Mouse (Mus musculus): ENCODE results near the gene Cers2.
"Not testable (repeated sequence)": the region's sequence is repeated elsewhere in the genome, so short reads cannot be mapped to it uniquely, and the experiment has no call there.

The Cers2 gene

DNA sequence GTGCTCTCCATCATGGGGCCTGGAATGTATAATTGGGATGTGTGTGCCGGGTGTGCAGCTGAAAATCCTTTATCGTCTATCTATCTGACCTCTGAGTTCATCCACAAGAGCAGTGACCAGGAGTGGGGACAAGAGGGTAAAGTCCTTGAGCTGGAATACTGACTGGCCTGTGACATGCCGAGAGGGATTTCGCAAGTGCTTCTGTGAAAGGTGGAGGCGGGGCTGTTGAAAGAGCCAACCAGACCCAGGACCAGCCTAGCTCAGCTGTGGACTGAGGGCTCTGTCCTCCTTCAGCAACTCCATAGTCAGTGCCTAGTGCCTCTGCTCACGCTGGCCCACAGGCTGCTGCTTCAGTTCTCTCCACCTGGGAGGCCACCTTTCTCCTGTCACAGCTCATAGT lies 4.0 kb downstream of the Cers2 start:
- peak; percentile 46 for DNase-seq (ENCODE audit: low spot score)

DNA sequence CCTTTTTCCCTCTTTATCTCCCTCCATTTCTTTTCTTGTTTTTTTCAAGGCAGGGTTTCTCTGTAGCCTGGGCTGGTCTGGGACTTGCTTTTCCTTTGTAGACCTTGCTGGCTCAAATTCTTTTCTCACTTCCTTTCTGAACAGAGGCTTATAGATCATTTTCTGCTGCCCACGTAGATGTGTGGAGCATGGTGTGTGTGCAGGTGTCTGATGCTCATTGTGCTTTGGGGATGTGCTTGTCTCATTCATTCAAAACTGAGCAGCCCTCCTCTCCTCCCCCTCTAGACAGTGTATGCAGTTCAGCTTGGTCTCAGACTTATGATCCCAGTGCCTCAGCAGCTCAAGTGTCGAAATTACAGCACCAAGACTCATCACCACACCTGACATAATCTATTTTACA lies 4.5 kb downstream of the Cers2 start:
- DNase-seq (ENCODE audit: low spot score): no peak

DNA sequence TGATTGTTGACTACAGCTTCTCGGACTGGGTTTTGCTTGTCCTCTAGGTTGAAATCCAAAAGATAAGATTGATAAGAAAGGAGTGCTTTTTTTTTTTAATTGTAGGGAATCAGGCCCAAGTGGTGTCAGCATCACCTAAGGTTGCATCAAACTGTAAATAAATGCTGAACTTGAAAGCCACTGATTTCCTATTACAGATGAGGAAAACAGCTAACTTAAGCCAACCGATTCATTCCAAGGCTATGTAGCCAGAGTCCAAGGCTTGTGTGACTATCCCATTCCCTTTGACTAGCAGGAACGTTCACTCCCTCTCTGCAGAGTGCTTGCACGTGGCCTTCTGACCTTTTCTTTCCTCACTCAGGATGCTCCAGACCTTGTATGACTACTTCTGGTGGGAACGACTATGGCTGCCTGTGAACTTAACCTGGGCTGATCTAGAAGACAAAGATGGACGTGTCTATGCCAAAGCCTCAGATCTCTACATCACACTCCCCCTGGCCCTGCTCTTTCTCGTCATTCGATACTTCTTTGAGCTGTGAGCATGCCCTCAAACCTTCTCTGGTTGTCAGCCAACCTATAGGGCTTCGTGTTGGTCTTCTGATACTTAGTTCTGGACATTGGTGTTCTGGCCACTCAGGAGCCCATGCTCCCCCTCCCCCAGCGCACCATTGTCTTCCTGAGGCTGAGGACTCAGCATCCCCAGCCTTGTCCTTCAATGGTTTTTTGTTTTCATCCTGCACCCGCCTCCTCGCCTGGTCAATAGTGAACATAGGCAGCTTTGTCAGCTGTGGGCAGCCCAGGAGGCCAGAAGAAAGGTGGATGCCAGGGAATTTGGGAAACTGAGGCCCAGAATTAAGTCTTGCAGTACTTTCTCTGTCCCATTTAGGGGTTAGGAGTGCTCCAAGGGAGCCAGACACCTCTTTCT lies 5.4 kb downstream of the Cers2 start:
- DNase-seq (ENCODE audit: low spot score): no peak

DNA sequence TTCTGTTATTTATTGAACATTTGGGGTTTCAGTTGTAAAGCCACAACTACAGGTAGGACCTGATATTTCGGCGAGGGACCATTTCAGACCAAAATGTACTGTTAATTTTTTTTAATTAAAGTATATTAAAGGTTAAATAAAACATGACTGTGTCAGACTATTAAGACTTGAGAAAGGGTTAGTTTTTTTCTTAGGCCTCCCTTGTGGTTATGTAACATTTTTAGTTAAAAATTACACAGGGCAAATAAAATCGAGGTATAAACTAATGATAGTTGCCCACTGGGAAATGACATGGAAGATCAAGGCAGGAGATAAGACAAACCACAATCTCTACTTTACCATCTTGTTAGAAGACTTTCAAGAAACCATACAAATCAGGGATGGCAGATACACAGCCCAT lies 8.8 kb downstream of the Cers2 start:
- DNase-seq (ENCODE audit: low spot score): no peak

DNA sequence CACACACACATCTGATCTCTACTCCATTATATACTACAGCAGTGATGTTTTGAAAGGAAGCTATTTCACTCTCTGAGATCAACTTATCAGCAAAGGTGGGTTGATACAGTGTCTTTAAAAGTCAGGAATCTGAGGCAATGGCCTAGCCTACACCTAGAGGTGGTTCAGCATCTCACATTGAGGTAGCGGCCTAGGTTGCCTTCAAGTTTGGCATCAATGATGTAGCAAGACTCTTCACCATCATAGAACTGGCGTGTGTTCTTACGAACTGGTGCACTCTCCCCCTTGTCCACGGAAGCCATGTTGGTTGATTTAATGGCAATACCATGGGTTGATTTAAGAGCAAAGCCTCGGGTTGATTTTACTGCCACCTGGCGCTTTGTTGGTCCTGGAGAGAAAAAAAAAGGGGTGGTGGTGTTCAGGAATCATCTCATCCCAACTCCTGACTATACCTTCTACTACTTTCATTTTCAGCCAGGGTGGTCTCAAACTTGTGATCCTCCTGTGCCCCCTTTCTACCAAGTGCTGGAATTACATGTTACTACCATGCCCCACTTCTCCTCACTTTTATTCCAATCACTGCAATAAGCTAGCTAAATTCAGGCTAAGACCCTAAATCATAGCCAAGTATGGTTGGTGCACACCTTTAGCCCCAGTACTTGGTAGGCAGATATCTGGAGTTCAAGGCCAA lies 10.0 kb downstream of the Cers2 start:
- no peak for DNase-seq (ENCODE audit: low spot score)

DNA sequence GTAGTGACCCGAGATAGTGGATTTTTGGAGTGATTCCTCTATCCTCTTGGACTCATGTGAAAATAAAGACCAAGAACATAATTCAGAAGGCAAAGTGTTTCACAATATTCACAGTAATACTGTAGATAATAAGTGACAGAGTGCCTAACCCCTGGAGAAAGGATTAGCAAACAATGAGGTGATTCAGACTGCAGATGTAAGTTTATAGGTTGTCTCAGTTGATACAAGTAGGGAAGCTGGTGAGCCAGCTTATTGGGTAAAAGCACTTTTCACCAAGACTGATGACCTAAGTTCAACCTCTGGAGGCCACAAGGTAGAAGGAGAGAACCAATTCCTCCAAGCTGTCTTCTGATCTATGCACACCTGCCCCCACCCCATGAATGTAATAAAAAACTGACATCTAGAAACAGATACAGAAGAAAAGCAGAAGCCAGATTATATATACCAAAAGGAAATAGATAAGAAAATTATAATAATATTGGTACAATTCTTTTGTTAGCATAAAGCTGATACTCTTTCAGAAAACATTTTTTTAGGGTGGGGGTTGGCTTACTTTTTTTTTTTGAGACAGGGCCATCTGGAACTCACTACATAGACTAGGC lies 14.3 kb downstream of the Cers2 start:
- no peak for DNase-seq (ENCODE audit: low spot score)

DNA sequence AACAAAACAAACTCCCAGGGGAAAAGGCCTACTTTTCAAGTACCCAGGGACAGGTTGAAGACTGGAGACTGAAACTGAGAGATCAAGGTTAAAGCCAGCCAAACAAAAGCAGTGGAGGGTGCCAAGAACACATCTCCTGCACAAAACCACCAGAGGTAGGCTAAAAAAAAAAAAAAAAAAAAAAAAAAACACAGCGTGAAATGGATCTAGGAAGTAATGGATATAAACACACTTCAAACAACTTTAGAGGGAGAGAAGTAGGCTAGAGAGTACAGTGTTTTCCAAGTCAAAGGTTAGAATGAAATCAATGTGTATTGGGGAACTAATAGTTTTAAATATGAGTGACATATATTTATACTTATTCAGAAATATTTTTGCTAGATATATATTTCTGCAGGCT lies 16.9 kb downstream of the Cers2 start:
- no peak for DNase-seq (ENCODE audit: low spot score)

DNA sequence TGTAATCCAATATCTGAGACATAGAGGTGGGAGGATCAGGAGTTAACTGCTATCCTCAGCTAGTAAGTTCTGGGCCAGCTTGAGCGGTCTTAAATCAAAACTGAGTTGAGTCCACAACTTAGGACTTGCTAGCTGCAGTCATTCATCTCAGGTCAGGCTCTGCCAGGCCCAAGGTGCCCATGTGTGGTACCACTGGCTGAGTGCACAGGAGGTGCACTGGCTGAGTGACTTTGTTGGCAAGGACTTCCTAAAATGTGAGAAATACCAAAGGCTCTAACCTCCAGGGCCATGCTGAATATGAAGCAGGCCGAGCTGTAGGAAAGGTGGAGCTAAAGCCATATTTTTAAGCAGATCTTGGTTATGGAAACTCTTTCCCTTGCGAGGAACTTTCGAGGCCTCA lies 22.8 kb downstream of the Cers2 start:
- DNase-seq (ENCODE audit: low spot score): no peak

DNA sequence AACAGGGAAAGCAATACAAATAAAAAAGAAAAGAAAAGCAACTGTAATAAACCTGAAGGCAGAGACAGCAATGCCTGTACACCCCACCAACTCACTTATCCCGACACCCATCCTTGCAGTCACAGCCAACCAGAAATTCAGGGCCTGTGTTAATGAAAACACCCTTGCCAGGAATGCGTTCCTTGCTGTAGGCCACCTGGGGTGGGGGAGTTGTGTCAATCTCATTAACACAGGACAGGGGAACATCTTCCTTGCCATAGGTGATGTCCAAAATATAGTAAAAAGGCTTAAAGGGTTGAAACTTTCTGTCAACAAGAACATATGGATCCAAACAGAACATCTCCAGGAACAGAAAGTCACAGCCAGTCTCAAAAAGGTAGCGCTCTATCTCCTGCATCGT lies 23.7 kb downstream of the Cers2 start:
- no peak for DNase-seq (ENCODE audit: low spot score)

DNA sequence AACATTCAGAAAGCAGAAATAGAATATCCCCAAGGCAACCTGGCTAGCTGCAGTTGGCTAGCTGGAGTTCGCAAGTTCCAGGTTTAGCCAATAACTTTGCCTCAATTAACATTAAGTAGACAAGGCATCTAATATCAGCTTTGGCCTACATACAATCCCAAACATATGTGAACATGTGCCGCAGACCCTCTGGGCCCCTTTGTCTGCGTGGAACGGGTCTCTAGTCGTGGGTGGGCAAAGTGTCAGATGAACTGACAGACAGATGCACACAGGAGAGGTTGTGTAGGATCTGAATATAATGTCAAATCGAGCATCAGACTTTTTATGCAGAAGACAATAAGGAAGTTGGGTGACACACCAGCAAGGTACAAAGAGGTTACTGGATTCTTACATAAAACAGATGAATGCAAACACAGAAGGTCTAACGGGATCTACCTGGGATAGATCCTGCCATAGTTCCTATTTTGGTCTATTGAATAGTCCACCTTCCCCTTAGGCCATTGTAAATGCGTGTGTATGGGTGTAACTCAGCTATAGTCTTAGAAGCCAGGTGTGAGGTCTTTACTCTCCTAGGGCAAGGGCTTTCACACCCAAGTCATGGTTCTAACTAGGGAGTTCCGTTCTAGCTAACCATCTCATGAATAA lies 28.9 kb downstream of the Cers2 start:
- DNase-seq (ENCODE audit: low spot score): not testable (repeated sequence)

DNA sequence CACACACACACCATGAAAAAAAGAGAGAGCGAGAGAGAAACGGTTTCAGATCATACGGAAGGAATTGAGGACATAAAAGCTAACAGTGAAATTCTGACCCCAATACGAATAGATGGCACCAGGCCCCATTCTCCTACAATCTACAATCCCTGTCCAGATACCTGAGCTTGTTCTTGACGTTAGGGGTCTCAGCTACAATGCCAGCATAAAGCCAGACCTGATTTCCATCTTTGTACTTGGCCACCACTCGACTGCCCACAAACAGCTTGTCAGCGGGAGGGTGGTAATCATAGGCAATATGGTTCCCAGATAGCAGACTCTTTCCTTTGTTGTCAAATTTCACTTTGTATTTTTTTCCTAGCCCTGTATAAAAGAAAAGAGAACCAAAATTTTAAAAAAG lies 31.9 kb downstream of the Cers2 start:
- no peak for DNase-seq (ENCODE audit: low spot score)

DNA sequence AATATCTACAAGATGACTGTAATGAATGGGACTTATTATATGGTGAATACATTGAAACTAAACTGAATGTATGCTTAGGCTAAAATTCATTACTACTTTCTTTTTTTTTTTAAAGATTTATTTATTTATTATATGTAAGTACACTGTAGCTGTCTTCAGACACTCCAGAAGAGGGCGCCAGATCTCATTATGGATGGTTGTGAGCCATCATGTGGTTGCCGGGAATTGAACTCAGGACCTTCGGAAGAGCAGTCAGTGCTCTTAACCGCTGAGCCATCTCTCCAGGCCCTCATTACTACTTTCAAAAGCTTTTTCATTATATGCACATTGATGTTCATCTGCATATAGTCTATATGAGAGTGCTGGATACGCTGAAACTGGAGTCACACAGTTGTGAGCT lies 33.8 kb downstream of the Cers2 start:
- DNase-seq (ENCODE audit: low spot score): not testable (repeated sequence)

DNA sequence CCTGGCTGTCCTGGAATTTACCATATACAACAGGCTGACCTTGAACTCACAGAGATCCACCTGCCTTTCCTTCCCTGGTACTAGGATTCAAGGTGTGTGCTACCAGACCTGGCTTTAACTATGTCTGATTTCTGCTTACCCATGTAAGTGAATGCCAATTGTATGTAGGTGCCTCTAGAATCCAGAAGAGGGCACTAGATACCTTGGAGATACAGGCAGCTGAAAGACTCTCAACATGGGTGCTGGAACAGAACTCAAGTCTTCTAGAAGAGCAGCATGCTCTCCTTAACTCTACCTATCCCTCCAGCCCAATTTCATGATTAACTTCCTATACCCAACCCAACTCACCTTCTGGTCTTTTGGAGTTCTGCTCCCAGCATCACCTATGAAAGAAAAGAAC lies 34.9 kb downstream of the Cers2 start:
- DNase-seq (ENCODE audit: low spot score): peak; percentile 44

DNA sequence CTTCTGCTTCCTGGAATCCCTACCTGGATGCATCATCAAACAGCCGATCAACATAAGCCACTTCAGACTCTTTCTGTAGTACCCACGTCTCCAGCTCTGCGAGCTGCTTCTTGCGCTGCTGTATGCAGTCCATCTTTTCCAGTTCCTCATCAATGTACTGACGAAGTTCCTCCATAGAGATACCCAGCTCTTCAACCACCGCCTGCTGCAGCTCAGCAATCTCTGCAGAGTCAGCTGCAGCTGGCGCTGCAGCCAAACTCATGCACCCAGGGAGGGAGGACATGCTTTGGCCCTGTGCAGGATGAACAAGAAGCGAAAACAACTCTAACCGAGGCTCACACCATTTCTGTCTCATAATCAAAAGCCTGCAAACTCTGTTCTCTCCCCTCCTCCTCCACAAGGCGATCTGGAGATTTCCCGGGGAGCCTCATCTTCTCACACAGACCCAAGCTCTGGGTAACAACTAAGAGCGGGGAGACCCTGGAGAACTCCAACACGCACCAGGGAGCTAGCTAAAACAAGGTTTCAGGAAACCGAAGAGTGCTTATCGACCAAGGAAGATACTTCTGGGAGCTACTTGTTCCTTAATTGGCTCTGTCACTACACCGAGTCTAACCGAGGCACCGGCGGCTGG lies 41.4 kb downstream of the Cers2 start:
- not testable (repeated sequence) for DNase-seq (ENCODE audit: low spot score)

DNA sequence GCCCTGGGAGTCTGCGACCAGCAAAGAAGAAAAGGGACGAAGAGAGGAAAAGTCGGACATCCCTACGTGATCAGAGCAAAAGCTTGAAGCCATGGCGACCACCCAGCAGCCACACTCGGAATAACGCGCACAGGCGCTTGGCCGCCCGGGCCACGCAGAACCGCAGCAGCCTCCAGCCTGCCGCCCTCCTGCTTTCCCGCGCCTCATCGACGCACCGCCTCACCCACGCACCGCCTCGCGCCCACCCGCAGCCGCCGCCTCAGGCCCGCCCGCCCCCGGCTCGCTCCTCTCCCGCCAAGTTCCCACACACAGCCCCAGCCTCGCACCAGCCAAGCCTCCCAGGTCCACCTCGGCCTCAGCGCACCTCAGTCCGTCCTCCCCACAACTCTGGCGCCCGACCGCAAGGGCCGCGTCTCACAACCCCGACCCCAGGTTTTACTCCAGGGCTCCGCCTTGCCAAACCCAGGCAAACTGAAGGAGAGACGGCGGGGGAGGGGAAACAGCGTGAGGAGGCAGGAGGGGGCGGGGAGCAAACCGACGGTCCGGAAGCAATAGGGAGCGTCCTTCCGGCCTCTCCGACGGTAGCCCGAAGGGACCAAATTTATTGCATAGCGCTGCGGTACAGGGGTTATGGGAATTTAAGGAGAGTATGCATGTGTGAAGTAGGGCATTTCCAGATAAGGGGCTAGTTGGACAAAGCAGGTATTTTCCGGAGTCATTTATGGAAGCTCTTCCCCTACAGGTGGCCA lies 42.3 kb downstream of the Cers2 start, which contains the start of gene Setdb1:
Gene Setdb1 (minus strand): TSS at position 502 of the 749 bp plus-strand sequence.
- DNase-seq (ENCODE audit: low spot score): peak; percentile 98

DNA sequence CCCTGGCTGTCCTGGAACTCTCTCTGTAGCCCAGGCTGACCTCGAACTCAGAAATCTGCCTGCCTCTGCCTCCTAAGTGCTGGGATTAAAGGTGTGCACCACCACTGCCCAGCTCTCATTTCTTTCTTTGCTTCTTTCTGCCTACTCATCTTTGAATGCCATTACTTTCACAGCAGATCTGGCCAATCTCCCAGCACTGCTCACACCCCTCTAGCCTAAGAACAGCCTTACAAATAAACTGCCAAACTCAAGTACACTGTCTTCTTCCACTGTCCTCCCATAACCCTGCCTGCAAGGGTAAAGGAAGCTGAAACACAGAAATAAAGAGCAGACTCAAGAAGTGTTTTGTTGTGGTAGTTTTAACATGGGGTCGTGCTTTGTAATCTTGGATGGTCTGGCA lies 43.2 kb downstream of the Cers2 start:
- DNase-seq (ENCODE audit: low spot score): no peak

DNA sequence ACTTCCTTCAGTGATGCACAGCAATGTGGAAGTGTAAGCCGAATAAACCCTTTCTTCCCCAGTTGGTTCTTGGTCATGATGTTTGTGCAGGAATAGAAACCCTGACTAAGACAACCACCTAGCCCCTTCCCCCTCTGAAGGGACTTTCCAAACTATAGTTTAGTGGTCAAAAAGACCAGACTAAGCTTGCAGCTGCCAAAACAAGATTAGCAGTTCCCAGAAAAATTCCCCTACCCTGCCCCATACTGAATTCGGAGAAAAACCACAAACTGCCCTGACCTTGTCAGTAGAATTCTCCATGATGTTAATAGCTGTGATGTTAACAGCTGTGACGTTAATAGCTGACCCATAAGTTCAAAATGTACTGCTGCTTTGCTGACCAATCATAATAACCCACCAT lies 45.7 kb downstream of the Cers2 start:
- DNase-seq (ENCODE audit: low spot score): not testable (repeated sequence)

DNA sequence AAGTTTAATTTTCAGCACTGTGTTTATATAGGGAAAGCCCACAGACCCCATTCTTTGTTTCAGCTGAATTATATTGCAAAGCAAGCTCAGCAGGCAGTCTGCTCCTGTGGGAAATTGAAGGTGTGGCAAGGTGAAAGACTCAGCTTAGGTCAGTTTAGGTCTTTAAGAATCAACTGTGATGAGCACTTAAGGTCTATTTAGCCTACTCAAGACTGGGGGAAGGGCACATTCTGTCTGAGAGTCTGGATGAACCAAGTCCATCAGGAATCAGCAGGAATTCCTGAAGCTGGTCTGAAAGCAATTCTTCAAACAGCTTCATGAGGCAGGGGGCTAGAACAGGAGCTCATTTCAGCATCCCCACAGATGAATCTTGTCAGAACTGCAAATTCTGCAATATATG lies 55.5 kb downstream of the Cers2 start:
- DNase-seq (ENCODE audit: low spot score): no peak

Data from embryo, embryonic 10 days (tissue).